Mouse (Mus musculus): ENCODE data around the gene Tas1r3.

Gene Tas1r3

GRCm38 (mm10) chr4:155863001-155863400, at the start of gene Tas1r3:
Tas1r3 (minus strand) TSS chr4:155863362.
- no peak for DNase-seq

- DNase-seq, result no peak
These were observed 45.6 kb upstream of the Tas1r3 start for GRCm38 (mm10) chr4:155908751-155909150.

GRCm38 (mm10) chr4:155908281-155908680, 45.1 kb upstream of the Tas1r3 start:
- no peak for DNase-seq

GRCm38 (mm10) chr4:155907003-155907402, 43.8 kb upstream of the Tas1r3 start:
- no peak for DNase-seq

GRCm38 (mm10) chr4:155906125-155906524, 43.0 kb upstream of the Tas1r3 start:
- no peak for DNase-seq

- DNase-seq, result no peak
These were observed 42.5 kb upstream of the Tas1r3 start for GRCm38 (mm10) chr4:155905634-155906033.

GRCm38 (mm10) chr4:155904318-155905102, 41.3 kb upstream of the Tas1r3 start:
- no peak for DNase-seq

GRCm38 (mm10) chr4:155903246-155903645, 40.1 kb upstream of the Tas1r3 start:
- no peak for DNase-seq

GRCm38 (mm10) chr4:155901205-155901604, 38.0 kb upstream of the Tas1r3 start:
- peak; percentile 71 for DNase-seq

GRCm38 (mm10) chr4:155899355-155899754, 36.2 kb upstream of the Tas1r3 start:
- DNase-seq, result no peak

GRCm38 (mm10) chr4:155898318-155898717, 35.2 kb upstream of the Tas1r3 start:
- no peak for DNase-seq

- DNase-seq, result no peak
These were observed 33.3 kb upstream of the Tas1r3 start for GRCm38 (mm10) chr4:155896461-155896860.

- no peak for DNase-seq
These were observed 32.7 kb upstream of the Tas1r3 start for GRCm38 (mm10) chr4:155895826-155896225.

- peak; percentile 83 for DNase-seq
These were observed 32.1 kb upstream of the Tas1r3 start for GRCm38 (mm10) chr4:155895216-155895615.

GRCm38 (mm10) chr4:155894311-155894881, 31.2 kb upstream of the Tas1r3 start:
- DNase-seq, result peak; percentile 90

GRCm38 (mm10) chr4:155893212-155893690, 30.1 kb upstream of the Tas1r3 start:
- no peak for DNase-seq

GRCm38 (mm10) chr4:155892438-155893211, 29.5 kb upstream of the Tas1r3 start:
- peak; percentile 35 for DNase-seq

- peak; percentile 86 for DNase-seq
These were observed 28.9 kb upstream of the Tas1r3 start for GRCm38 (mm10) chr4:155892017-155892416.

GRCm38 (mm10) chr4:155891551-155892001, 28.4 kb upstream of the Tas1r3 start, which contains the start of the genes Pusl1 and Acap3:
Pusl1 (minus strand) TSS chr4:155891781.
Acap3 (plus strand) TSS chr4:155891822.
- DNase-seq, result peak; percentile 98

- no peak for DNase-seq
These were observed 27.9 kb upstream of the Tas1r3 start for GRCm38 (mm10) chr4:155891011-155891471.

GRCm38 (mm10) chr4:155889316-155889715, 26.2 kb upstream of the Tas1r3 start:
- no peak for DNase-seq

GRCm38 (mm10) chr4:155888181-155888580, 25.0 kb upstream of the Tas1r3 start:
- no peak for DNase-seq

- DNase-seq, result no peak
These were observed 24.5 kb upstream of the Tas1r3 start for GRCm38 (mm10) chr4:155887674-155888073.

All from lung, postnatal 36 days (tissue).